Mouse (Mus musculus) cerebral cortex, adult 2 months (tissue): ENCODE results near the gene Ramac.

Source experiments
- WGBS: fragments of 180-500 bp; shearing (Covaris S2); methylation state at CpG from one replicate; pipeline ENCODE4 v1.1.7; 2018; 5-methylcytosine and 5-hydroxymethylcytosine counted together

Gene Ramac

GRCm38 (mm10) chr7:81777667-81778218, 15.0 kb downstream of the Ramac start:
- 55% methylated on average over 10 of the region's 10 CpGs for WGBS

GRCm38 (mm10) chr7:81788536-81788935, 25.8 kb downstream of the Ramac start:
- 2% methylated on average over 5 of the region's 5 CpGs for WGBS

- 0% methylated on average over 38 of the region's 38 CpGs for WGBS
These were observed 26.5 kb downstream of the Ramac start, which contains the start of gene 3110040N11Rik for GRCm38 (mm10) chr7:81789095-81789757. Gene 3110040N11Rik (minus strand): TSS chr7:81789478.

GRCm38 (mm10) chr7:81806067-81806466, 43.3 kb downstream of the Ramac start:
- WGBS = 63% methylated on average over 5 of the region's 5 CpGs
